Mouse (Mus musculus) CH12.LX (cell line): Measurements from ENCODE around the gene Dab1.

Experiments used
- GABPA ChIP-seq: IDR thresholded peaks from 2 replicates; pipeline ENCODE4 v1.6.1; 2012; ENCODE audit warnings: low read depth, low read length, improper control_type of control experiment, inconsistent platforms; ENCODE audit not compliant: insufficient replicate concordance
- JUND ChIP-seq: conservative IDR thresholded peaks from 2 replicates; pipeline ENCODE4 v1.6.1; 2011; ENCODE audit warnings: low read depth, low read length, improper control_type of control experiment
- MXI1 ChIP-seq: IDR thresholded peaks from 2 replicates; pipeline ENCODE4 v1.6.1; 2011; ENCODE audit warnings: mild to moderate bottlenecking, low read depth, low read length, improper control_type of control experiment
- POLR2A ChIP-seq: IDR thresholded peaks from 2 replicates; pipeline ENCODE4 v1.6.1; 2011; ENCODE audit warnings: low read depth, mild to moderate bottlenecking, improper control_type of control experiment, low read length
- USF1 ChIP-seq: IDR thresholded peaks from 2 replicates; pipeline ENCODE4 v1.6.1; 2014; ENCODE audit warnings: low read depth, mild to moderate bottlenecking, inconsistent platforms, low read length, improper control_type of control experiment

DNA sequence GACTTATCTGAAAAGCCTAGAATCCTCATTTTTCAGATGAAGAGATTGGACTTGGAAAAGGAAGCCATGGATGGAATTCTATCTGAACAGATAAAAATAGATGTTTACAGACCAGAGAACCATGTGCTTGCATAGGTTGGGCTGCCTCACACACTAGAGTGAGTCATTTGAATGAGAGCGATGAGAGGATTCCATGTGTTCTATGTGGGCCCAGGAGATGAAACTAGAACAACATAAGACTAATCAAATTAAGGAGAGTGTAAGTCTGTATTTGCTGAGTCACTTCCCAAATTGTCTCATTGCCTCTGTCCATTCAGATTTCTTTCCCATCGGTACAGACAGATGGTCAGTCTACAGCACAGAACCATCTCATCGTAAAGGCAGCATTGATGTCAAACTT, 270.0 kb downstream of the Dab1 start:
- TF ChIP-seq USF1, result no peak
- TF ChIP-seq GABPA, result no peak
- no peak for TF ChIP-seq POLR2A
- no peak for TF ChIP-seq MXI1
- TF ChIP-seq JUND, result no peak
